Mouse (Mus musculus): ENCODE measurements around the gene Sec22b. TPM values are rescaled to one million over a fixed set of nuclear protein-coding genes. Genes with fewer than 3 reads are reported as not detected.

Gene Sec22b
- polyA plus RNA-seq, 1 experiment from 2014 or later = 152 TPM

GRCm38 (mm10) chr3:97960783-97961594, 60.0 kb downstream of the Sec22b start:
- H3K9ac ChIP-seq (ENCODE audit: low read depth, low read length) = no peak overlapping the region
- WGBS = 77% methylated on average over 14 of the region's 14 CpGs
- no peak for ATAC-seq

GRCm38 (mm10) chr3:97961962-97962361, 61.0 kb downstream of the Sec22b start:
- no peak for ATAC-seq
- H3K9me3 ChIP-seq (ENCODE audit: control insufficient read depth, low read length) = no peaks in the 10 kb centered on the region
- WGBS = 67% methylated on average over 6 of the region's 6 CpGs

More at GRCm38 (mm10) chr3:97960783-97961594, 60.0 kb downstream of the Sec22b start:
- Histone ChIP-seq H3K27ac (ENCODE audit: low read length) (no peak overlapping the region), H3K4me3 (ENCODE audit: low read length) (no peak overlapping the region), H3K36me3 (ENCODE audit: control insufficient read depth, insufficient read depth, low read length) (no peaks in the 10 kb centered on the region), H3K4me1 (ENCODE audit: control insufficient read depth, insufficient read depth, low read length) (no peaks in the 10 kb centered on the region), H3K4me2 (ENCODE audit: low read depth, low read length) (no peak overlapping the region), H3K27me3 (replicated peaks; ENCODE audit: control insufficient read depth, insufficient read depth, low read length) (no peaks in the 10 kb centered on the region), H3K9me3 (ENCODE audit: control insufficient read depth, low read length) (no peaks in the 10 kb centered on the region)

GRCm38 (mm10) chr3:97964878-97965353, 63.9 kb downstream of the Sec22b start:
- H3K4me3 ChIP-seq (ENCODE audit: low read length) = no peak overlapping the region
- 42% methylated on average over 14 of the region's 14 CpGs for WGBS
- no peaks in the 10 kb centered on the region for H3K9me3 ChIP-seq (ENCODE audit: control insufficient read depth, low read length)
- ATAC-seq = no peak
- no peak overlapping the region for H3K4me2 ChIP-seq (ENCODE audit: low read depth, low read length)
- H3K27ac ChIP-seq (ENCODE audit: low read length) = no peak overlapping the region; the same call in 1 of the 2 replicates
- no peaks in the 10 kb centered on the region for H3K4me1 ChIP-seq (ENCODE audit: control insufficient read depth, insufficient read depth, low read length)
- H3K36me3 ChIP-seq (ENCODE audit: control insufficient read depth, insufficient read depth, low read length) = no peaks in the 10 kb centered on the region
- H3K9ac ChIP-seq (ENCODE audit: low read depth, low read length) = no peak overlapping the region
- H3K27me3 ChIP-seq (replicated peaks; ENCODE audit: control insufficient read depth, insufficient read depth, low read length) = no peaks in the 10 kb centered on the region

More at GRCm38 (mm10) chr3:97961962-97962361, 61.0 kb downstream of the Sec22b start:
- Histone ChIP-seq H3K27ac (ENCODE audit: low read length) (no peak overlapping the region), H3K36me3 (ENCODE audit: control insufficient read depth, insufficient read depth, low read length) (no peaks in the 10 kb centered on the region), H3K4me1 (ENCODE audit: control insufficient read depth, insufficient read depth, low read length) (no peaks in the 10 kb centered on the region), H3K4me2 (ENCODE audit: low read depth, low read length) (no peak overlapping the region), H3K9ac (ENCODE audit: low read depth, low read length) (no peak overlapping the region), H3K27me3 (replicated peaks; ENCODE audit: control insufficient read depth, insufficient read depth, low read length) (no peaks in the 10 kb centered on the region), H3K4me3 (ENCODE audit: low read length) (no peak overlapping the region)

GRCm38 (mm10) chr3:97967627-97968026, 66.6 kb downstream of the Sec22b start:
- ATAC-seq = no peak
- H3K9ac ChIP-seq (ENCODE audit: low read depth, low read length) = no peak overlapping the region
- 40% methylated on average over 2 of the region's 2 CpGs for WGBS

GRCm38 (mm10) chr3:97968191-97968590, 67.2 kb downstream of the Sec22b start:
- Histone ChIP-seq H3K4me1 (ENCODE audit: control insufficient read depth, insufficient read depth, low read length) (0 out of 2 replicates have a peak, but pooled peaks cover 5% of the 10 kb centered on the region), H3K4me2 (ENCODE audit: low read depth, low read length) (no peak overlapping the region), H3K36me3 (ENCODE audit: control insufficient read depth, insufficient read depth, low read length) (no peaks in the 10 kb centered on the region), H3K9me3 (ENCODE audit: control insufficient read depth, low read length) (no peaks in the 10 kb centered on the region), H3K27ac (ENCODE audit: low read length) (no peak overlapping the region), H3K9ac (ENCODE audit: low read depth, low read length) (no peak overlapping the region), H3K27me3 (replicated peaks; ENCODE audit: control insufficient read depth, insufficient read depth, low read length) (no peaks in the 10 kb centered on the region), H3K4me3 (ENCODE audit: low read length) (no peak overlapping the region)
- ATAC-seq = 0 out of 2 replicates have a peak, but pooled peaks have one; percentile 37
- 50% methylated on average over 2 of the region's 2 CpGs for WGBS

More at GRCm38 (mm10) chr3:97967627-97968026, 66.6 kb downstream of the Sec22b start:
- H3K36me3 ChIP-seq (ENCODE audit: control insufficient read depth, insufficient read depth, low read length) = no peaks in the 10 kb centered on the region
- H3K4me1 ChIP-seq (ENCODE audit: control insufficient read depth, insufficient read depth, low read length) = 0 out of 2 replicates have a peak, but pooled peaks cover 5% of the 10 kb centered on the region
- H3K4me3 ChIP-seq (ENCODE audit: low read length) = no peak overlapping the region
- no peak overlapping the region for H3K27ac ChIP-seq (ENCODE audit: low read length)
- H3K9me3 ChIP-seq (ENCODE audit: control insufficient read depth, low read length) = no peaks in the 10 kb centered on the region
- H3K4me2 ChIP-seq (ENCODE audit: low read depth, low read length) = no peak overlapping the region
- H3K27me3 ChIP-seq (replicated peaks; ENCODE audit: control insufficient read depth, insufficient read depth, low read length) = no peaks in the 10 kb centered on the region

- H3K4me1 ChIP-seq (ENCODE audit: control insufficient read depth, insufficient read depth, low read length) = 0 out of 2 replicates have a peak, but pooled peaks cover 5% of the 10 kb centered on the region
- no peak for ATAC-seq
- H3K27me3 ChIP-seq (replicated peaks; ENCODE audit: control insufficient read depth, insufficient read depth, low read length) = no peaks in the 10 kb centered on the region
- H3K27ac ChIP-seq (ENCODE audit: low read length) = no peak overlapping the region
- H3K4me3 ChIP-seq (ENCODE audit: low read length) = no peak overlapping the region
- no peaks in the 10 kb centered on the region for H3K9me3 ChIP-seq (ENCODE audit: control insufficient read depth, low read length)
- 47% methylated on average over 1 of the region's 1 CpGs for WGBS
- no peak overlapping the region for H3K4me2 ChIP-seq (ENCODE audit: low read depth, low read length)
- H3K9ac ChIP-seq (ENCODE audit: low read depth, low read length) = no peak overlapping the region
- H3K36me3 ChIP-seq (ENCODE audit: control insufficient read depth, insufficient read depth, low read length) = no peaks in the 10 kb centered on the region
These were observed 68.0 kb downstream of the Sec22b start for GRCm38 (mm10) chr3:97969019-97969418.

- no peak overlapping the region for H3K27ac ChIP-seq (ENCODE audit: low read length)
- no peaks in the 10 kb centered on the region for H3K9me3 ChIP-seq (ENCODE audit: control insufficient read depth, low read length)
- no peak overlapping the region for H3K9ac ChIP-seq (ENCODE audit: low read depth, low read length)
- H3K36me3 ChIP-seq (ENCODE audit: control insufficient read depth, insufficient read depth, low read length) = no peaks in the 10 kb centered on the region
- H3K27me3 ChIP-seq (replicated peaks; ENCODE audit: control insufficient read depth, insufficient read depth, low read length) = no peaks in the 10 kb centered on the region
- H3K4me1 ChIP-seq (ENCODE audit: control insufficient read depth, insufficient read depth, low read length) = 0 out of 2 replicates have a peak, but pooled peaks cover 5% of the 10 kb centered on the region
- 39% methylated on average over 7 of the region's 7 CpGs for WGBS
- peak; percentile 72 for ATAC-seq
- H3K4me2 ChIP-seq (ENCODE audit: low read depth, low read length) = peak overlapping the region; percentile 26; the same call in 1 of the 2 replicates
- H3K4me3 ChIP-seq (ENCODE audit: low read length) = no peak overlapping the region
These were observed 70.1 kb downstream of the Sec22b start for GRCm38 (mm10) chr3:97971117-97971516.

GRCm38 (mm10) chr3:97972200-97972599, 71.2 kb downstream of the Sec22b start:
- Histone ChIP-seq H3K9me3 (ENCODE audit: control insufficient read depth, low read length) (no peaks in the 10 kb centered on the region), H3K27ac (ENCODE audit: low read length) (no peak overlapping the region), H3K4me3 (ENCODE audit: low read length) (no peak overlapping the region), H3K27me3 (replicated peaks; ENCODE audit: control insufficient read depth, insufficient read depth, low read length) (no peaks in the 10 kb centered on the region), H3K9ac (ENCODE audit: low read depth, low read length) (no peak overlapping the region), H3K4me1 (ENCODE audit: control insufficient read depth, insufficient read depth, low read length) (0 out of 2 replicates have a peak, but pooled peaks cover 5% of the 10 kb centered on the region), H3K4me2 (ENCODE audit: low read depth, low read length) (no peak overlapping the region), H3K36me3 (ENCODE audit: control insufficient read depth, insufficient read depth, low read length) (no peaks in the 10 kb centered on the region)
- ATAC-seq = no peak
- 42% methylated on average over 5 of the region's 5 CpGs for WGBS

GRCm38 (mm10) chr3:97972707-97973106, 71.7 kb downstream of the Sec22b start:
- Histone ChIP-seq H3K27ac (ENCODE audit: low read length) (no peak overlapping the region), H3K4me3 (ENCODE audit: low read length) (no peak overlapping the region), H3K36me3 (ENCODE audit: control insufficient read depth, insufficient read depth, low read length) (no peaks in the 10 kb centered on the region), H3K27me3 (replicated peaks; ENCODE audit: control insufficient read depth, insufficient read depth, low read length) (no peaks in the 10 kb centered on the region), H3K9ac (ENCODE audit: low read depth, low read length) (no peak overlapping the region), H3K4me2 (ENCODE audit: low read depth, low read length) (no peak overlapping the region), H3K9me3 (ENCODE audit: control insufficient read depth, low read length) (no peaks in the 10 kb centered on the region), H3K4me1 (ENCODE audit: control insufficient read depth, insufficient read depth, low read length) (0 out of 2 replicates have a peak, but pooled peaks cover 5% of the 10 kb centered on the region)
- ATAC-seq = no peak
- WGBS = 64% methylated on average over 4 of the region's 4 CpGs

Data from intestine, embryonic 16.5 days (tissue).